Mouse (Mus musculus) layer of hippocampus, adult 8-10 months (tissue): ENCODE results near the gene Stag2. TPM values are rescaled to one million over a fixed set of nuclear protein-coding genes. Genes with fewer than 3 reads are reported as not detected.

ENCODE experiments used
- DNase-seq, 2 experiments: peaks; one replicate each; pipeline ENCODE4 v3.0.0; 2022; ENCODE audit warnings: low spot score in 2 of 2
- total RNA-seq, 4 experiments: library from RNA; stranded (reverse); gene quantifications; 2 replicates each; pipeline ENCODE4 v1.2.4; 2022

Stag2 gene
- 10 to 100 TPM; 48.2 to 59.7 (median 53.1) TPM for total RNA-seq

DNA sequence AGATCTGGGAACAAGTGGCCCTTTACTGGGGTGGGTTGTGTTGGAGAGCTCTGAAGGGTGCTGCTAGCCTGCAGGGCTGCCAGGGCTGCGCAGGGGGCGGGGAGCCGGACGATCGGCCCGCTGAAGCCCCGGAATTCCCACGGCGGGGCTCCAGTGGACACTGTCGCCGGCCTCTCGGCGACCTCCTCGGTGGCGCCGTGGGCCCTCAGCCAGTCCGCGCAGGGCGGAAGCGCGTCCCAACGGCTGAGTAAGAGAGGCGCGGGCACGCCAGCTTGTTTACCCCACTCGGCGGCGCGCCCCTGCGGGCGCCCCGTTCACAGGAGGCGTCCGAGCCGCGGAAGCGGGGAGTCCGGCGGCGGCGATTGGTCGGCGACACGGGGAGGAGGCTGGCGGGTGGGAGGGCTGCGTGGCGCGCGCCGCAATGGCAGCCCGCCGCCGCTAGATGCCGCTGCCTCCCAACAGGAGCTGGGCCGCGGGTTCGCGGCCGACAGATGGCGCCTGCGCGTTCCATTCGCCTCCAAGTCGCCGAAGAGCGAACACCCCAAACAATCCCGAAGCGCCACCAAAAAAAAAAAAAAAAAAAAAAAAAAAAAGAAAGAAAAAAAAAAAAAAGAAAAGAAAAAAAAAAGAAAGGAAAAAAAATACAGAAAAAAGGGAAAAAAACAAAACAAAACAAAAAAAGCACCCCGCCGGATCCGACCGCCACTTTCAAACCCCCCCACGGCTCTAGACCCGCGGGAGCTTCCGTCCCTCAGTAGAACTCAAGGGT is at the start of gene Stag2:
Gene Stag2, plus strand, starts transcription at position 530 of the 769 bp plus-strand sequence.
- DNase-seq: peak; percentile 75 to 80

DNA sequence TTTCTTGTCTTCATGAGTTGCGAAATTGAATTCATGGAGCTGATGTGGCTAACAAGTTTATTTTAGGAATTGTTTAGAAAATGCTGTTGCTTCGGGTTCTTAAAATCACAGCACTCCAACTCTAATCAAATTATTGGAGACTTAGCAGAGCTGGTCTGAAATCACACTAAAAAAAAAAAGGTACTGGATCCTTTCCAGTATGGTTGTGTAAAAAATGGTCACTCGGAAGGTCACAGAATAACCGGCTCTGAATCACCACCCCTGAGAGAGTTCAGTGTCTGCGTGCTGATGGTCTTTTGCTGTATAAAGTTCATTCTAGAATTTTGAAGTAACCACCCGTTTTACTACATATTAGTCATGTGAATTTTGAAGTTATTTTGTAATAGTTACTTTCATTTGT is 42.0 kb upstream of the Stag2 start:
- DNase-seq: no peak

DNA sequence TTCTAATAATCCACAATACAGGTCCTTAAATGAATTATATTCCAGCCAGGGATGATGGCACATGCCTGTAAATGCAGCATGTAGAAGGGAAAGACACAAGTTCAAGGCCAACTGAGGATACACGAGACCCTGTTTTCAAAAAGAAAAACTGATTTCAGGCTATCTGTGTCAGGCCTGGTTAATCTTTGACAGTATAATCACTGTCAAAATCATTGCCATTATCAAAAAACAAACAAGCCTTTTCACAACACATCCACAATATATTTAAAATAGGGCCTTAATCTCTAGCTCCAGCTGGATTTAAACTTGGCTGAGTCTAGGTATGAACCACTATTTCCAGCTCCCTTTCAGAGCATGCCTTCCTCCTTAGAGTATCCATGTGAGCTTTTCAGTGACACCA is 38.5 kb upstream of the Stag2 start:
- DNase-seq: no peak

DNA sequence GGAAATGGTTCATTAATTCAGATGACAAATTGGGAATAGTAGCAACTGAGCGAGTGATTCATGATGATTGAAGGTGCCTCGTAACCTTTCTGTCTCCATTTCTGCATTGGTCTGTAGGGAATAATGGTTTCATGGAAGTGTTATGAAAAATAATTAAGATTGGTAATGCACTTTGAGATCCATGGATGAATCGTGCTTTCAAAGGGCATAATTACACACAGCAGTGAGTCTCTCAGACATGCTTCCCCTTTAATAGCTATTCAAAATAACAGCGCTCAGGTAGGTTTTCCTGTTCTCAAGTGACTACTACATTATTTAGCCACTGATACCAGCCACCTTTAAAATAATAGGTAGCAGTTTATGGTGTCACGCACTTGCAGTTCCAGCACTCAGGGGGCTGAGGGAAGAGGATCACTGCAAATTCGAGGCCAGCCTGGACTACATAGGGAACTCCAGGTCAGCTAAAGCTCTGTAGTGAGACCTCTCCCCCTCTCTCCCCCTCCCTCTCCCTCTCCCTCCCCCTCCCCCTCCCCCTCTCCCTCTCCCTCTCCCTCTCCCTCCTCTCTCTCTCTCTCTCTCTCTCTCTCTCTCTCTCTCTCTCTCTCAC is 29.6 kb upstream of the Stag2 start:
- no peak for DNase-seq

DNA sequence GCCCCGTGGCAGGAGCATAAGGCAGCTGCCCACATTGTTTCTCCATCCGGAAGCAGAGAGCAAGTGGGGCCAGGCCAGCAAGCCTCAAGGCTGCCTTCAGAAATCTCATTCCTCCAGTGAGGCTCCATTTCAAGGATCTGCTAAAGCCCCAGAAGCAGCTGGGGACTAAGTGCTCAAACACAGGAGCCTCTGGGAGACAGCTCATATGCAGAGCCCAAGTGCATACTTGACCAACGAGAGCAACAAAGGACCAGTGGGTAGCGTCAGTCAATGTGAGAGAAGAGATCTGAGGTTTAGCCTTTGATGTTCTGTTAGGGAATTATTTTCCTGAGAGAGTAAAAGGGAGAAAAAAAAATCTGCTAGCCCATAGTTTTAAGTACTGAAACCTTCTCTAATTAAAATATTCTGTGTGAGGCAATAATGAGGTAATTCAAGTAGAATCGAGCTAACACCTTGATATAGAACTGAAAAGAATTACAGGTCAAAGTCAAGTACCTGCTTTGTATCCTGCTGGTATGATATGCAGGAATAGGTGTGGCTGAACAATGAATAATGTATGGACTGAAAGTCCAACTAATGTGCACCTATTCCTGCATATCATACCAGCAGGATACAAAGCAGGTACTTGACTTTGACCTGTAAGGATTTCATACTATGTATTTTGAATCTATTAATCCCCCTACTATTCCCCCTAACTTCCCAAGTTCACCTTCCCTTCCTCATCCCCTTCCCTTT is 24.0 kb upstream of the Stag2 start:
- DNase-seq: no peak

DNA sequence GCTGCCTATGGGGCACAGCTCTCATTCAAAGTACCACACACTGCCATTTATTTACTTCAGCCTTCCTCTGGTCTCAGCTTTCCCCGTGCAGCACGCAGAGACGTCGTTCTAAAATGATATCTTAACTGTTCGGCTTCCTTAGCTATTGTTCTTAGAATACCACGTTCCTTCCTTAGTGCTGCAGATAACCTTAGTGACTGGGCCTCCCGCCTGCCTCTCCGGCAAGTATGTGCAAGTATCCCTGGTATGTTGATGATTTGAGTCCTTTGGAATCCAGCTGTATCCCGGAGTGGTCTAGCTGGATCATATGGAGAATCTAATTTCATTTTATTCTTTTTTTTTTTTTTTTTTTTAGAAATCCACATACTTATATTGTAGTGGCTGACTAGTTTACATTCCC is 9.2 kb upstream of the Stag2 start:
- DNase-seq: no peak

DNA sequence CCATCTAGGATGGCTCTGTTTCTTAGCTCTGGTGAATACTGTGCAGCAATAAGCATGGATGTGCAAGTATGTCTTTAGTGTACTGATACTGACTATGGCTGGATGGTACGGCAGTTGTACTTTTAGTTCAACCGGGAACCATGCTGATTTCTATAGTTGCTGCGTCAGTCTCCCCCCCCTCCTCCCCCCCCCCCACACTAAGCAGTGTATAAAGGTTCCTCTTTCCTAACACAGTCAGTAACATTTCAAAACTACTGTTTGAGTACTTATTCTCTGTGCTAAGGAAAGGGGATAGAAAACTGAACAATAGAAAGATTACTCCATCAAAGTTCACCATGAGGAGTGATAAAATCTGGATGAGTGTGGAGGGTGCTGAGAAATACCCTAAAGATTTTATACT is 6.5 kb upstream of the Stag2 start:
- DNase-seq: no peak

DNA sequence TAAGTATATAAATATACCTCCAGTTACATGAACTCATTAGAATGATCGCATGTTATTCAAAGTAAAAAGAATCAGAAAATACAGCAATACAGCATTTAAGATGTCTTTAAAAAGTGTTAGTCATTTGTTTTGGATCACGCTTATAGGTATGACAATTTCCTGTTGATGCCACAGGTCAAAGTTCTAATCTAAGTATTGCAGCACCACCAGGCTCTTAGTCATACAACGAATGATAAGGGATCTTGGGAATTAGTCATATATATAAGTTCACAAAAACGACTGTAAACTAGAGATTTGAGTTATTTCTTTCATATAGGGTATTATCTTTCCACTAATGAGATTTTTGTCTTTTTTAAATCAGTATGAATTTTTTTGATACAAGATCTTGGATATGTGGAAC is 5.1 kb upstream of the Stag2 start:
- no peak for DNase-seq

DNA sequence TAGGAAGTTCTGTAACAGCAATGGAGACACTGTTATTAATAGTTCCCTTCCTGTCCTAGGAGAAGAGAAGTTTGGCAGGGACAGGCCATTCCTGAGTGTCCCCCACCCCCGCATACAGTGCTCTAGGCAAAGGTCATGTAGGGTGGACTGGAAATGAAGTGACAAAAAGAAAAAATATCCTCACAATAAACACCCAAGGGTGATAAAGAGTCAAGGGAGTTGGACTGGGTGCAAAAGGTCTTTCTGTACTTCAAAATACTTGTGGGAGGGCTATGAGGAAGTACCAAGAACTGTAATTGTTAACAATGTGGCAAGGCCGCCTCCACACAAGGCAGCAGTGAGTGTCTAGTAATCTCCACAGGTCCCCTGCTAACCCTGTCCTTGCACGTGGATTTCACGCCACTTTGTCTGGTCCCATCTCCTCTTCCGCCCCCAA is 1.1 kb upstream of the Stag2 start:
- no peak for DNase-seq

DNA sequence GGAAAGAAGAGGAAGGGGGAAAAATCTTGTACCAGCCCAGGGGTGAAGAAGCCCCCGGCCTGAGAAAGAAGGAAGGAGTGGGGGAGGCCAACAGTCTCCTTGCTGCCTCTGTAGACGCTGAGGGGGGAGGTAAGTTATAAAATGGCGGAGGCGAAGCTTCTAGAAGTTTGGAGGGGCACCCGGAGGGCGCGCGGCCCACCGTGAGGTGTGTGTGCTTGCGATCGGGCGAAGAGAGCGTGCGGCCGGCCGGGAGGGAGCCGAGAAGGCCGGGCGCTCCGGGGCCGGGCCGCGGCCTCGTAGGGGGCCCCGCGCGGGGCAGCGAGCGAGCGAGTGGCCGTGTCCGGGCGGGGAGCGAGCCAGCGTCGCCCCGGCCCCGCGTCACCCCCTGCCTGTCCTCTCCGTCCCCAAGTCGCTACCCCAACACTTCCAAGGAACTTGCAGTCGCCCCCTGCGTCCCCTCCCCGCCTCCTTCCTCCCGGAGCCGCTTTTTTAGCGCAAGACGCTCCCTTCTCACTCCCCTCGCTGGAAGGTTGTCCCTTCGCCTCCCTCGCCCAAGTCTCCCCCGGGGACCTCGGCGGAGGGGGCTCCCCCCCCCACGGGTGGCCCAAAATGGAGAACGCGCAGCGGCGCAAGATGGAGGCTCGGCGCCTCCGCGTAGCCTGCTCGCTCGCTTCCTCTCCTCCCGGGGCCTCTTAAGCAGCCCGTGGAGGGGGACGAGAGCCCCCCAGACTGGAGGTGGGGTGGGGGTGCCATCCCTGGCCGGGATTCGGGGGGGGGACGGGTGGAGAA is 634 bp downstream of the Stag2 start:
- peak; percentile 7 to 24 for DNase-seq

DNA sequence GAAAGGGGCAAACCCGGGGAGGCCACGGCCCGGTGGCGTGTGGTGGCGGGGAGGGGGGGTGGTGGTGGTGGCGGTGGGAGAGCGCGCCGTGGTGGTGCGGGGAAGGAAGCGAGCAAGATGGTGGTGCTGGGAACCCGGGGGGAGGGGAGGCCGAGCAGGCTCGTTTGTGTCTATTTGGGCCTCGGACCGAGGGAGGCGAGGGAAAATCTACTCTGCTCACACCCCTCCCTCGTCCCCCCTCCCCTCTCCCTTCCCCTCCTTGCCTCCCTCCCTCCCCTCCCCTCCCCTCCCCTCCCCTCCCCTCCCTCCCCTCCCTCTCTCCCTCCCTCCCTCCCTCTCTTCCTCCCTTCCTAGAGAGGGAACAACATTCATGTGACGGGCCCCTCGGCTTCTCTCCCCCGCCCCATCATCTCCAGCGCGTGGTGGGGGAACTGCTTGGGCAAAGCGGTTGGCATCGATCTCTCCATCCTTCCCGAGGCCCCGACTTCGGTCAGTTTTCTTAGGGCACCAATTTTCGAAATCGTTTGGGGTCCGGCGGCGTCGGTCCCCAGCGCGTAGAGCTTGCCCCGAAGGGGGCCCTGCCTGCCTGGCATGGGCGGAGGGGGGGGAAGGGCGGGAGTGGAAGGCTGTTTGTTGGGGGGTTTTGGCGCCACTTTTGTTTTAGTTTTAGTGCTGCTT is 1.4 kb downstream of the Stag2 start:
- peak; percentile 52 to 67 for DNase-seq

DNA sequence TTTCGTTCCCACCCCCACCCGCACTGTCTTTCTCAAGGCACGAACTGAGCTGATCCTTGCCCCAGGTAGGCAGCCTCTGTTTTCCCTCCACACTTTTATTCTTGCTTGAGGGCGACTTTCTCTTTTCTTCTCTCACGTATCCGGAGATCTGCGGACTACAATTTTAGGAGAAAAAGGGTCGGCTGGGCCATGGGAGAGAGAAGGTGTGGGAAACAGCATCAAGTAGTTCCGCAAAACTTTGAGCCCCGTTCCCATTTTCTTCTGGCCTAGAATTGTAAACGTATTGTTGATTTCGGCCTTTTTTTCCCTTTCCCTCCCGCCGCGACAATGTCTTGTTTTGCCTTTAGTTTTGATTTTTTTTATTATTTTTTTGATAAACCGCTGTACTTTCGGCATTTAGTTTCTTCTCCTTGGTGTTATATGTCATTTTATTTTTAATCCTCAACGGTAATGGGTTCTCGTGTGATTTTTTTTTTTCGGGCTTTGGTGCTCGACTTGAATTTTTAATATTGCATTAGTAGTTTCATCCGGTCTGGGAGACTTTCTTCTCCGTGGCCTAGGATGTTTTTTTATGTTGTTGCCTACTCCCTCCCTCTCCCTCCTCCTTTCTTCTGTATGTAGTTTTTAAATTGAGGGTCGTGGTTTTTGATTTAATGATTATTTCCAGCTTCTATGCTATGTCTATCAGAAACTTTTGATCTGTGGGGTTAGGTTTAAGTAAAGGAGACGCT is 2.1 kb downstream of the Stag2 start:
- DNase-seq: no peak

DNA sequence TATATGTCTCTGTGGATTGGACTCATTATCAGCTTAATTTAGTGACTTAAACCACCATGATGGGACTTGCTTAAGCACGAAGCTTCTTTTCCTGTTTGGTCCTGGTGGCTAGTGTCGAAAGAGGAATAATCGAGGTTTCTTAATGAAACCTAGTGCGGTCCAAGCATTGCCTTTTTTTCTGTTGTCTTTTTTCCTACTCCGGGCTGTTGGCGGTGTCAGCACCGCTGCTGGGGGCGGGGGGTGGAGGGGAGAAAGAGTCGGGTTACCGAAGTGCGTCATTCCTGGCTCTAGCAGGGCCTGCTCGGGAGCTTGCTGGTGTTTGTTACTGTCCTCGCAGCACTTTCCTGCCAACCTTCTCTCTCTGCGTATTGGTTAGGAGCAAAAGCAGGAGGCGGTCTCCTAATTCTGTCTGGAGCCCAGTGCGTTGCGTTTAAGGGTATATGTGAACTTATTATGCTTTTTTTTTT is 2.8 kb downstream of the Stag2 start:
- peak; percentile 67 for DNase-seq

DNA sequence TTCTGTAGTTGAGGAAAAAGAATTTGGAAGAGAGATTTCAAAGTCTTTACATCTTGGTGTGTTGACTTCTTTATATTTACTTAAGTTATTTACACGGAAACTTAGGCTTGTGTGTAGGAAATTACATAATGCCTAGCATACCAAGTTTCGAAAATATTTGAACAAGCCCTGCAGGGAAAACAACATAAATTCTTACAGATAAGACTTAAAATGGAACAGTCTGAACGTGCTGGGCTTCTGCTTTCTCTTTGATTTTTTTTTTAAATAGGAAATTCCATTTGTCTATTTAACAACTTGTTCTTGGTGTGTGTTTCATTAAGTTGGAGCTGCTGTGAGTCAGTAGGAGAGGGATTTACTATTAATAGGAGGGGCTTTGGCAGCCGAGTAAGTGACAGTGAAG is 3.9 kb downstream of the Stag2 start:
- no peak for DNase-seq

DNA sequence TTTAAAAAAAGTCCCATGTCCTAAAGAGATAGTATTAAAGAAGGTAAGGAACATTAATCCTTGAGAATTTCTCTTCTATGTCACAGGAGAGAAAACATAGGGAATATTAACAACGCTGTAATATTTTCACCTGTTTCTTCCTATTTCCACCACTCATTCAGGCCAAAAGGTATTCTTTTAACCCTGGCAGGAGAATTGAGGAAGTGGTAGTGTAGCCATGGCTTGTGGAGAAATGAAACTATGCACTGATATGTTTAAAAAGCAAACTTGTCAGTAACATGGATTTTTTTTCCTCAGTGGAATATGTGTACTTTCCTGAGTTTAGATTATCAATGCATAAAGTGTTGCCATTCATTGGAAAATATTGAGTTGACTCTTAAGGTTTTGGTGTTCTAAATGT is 16.3 kb downstream of the Stag2 start:
- no peak for DNase-seq

DNA sequence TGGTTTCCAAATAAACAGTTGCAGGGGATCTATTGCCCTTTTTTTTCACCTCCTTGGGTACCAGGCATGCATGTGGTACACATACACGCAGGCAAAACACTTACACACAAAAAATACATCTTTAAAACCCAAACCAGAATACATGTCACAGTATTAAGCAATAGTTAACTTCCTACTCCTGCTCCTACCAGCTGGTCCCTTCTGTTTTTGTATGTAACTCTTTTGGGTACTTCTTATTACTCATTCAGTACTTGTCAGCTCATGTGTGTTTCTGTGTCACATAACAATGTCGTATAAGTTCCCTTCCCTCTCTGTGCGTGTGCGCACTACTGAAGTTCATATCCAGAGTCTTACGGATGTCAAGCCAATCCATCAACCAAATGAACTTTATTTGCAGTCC is 21.7 kb downstream of the Stag2 start:
- DNase-seq: no peak

DNA sequence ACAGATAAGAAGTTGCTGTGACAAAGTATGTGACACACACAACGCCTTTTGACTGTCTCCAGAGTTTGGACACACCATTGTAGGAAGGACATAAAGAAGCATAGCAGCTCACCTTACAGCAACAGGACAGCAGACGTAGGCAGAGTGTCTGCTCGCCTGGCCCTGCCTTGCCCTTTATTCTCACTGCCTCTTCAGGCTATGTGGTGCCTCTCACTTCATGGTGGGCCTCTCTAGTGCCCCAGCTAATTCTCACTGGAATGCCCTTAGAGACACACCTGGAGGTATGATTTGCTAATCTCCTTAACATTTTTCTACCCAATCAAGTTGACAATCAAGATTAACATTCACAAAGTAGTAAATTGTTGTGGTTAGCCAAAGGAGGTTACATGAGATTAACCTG is 38.5 kb downstream of the Stag2 start:
- DNase-seq: no peak

DNA sequence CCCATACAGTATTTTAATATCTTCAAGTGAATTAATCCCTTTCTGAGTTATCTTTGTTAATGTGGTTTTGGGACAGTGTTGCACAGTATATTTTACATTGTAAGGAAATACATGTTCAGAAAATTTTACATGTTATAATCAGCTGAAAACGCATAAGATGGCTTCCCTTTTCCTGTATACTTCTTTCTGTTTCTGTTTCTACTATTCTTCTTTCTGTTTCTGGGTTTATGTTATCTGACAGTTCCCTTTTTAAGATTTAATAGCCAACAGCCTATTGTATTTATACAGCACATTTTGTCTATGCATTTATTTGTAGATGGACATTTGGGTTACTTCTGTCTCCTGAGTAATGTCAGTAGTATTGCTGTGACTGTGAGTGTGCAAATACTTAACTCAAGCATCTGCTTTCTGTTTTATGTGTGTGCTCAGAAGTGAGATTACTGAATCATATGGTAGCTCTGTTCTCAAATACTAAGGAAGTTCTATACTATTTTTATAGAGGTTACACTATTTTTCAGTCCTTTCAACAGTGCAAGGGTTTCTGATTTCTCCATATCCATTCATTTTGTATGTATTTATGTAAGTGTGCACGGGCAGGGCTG is 39.8 kb downstream of the Stag2 start:
- no peak for DNase-seq

DNA sequence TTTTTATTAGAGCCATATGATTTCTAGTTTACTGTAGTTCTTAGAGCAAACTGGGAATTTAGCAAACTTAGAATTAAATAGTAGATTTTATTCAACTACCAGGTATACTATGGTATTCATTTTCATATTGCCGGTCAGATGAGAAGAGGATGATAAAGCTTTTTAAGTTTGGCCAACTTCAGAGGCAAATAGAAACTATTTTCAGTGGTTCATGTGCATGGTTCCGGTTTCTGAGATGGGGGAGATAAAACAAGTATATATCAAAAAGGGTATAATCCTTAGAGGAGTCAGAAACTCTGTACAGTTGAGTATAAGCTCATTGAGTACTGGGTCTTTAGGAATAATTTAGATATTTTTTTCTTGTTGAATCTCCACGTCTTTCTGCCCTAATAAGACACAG is 45.5 kb downstream of the Stag2 start:
- DNase-seq: no peak

DNA sequence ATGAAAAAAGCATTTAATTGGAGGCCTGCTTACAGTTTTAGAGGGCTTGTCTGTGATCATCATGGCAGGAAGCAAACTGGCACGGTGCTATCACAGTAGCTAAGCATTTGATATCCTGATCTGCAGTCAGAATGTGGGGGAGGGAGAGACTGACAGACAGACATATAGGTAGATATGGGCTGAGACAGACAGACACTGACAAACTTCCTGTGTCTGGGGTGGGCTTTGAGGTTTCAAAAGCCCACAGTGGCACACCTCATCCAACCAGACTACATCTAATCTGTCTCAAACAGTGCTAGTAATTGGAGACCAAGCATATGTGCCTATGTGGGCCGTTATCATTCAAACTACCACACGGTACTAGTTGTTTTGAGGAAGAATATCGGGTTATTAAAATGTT is 53.4 kb downstream of the Stag2 start:
- DNase-seq: no peak
